Mouse (Mus musculus) adrenal gland, postnatal 0 days (tissue): ENCODE measurements around the gene Ncam1. TPM values are rescaled to one million over a fixed set of nuclear protein-coding genes. Genes with fewer than 3 reads are reported as not detected.

Source experiments
- polyA plus RNA-seq: library from polyadenylated mRNA; unstranded; fragments of >200 nt; fragmentation: Nextera tagmentation; extraction: Ambion mirVana; gene quantifications from 2 replicates; pipeline ENCODE4 v1.2.1, GENCODE M21; 2015

Ncam1 gene
- 60.7 and 146 TPM in 2 replicates for polyA plus RNA-seq

DNA sequence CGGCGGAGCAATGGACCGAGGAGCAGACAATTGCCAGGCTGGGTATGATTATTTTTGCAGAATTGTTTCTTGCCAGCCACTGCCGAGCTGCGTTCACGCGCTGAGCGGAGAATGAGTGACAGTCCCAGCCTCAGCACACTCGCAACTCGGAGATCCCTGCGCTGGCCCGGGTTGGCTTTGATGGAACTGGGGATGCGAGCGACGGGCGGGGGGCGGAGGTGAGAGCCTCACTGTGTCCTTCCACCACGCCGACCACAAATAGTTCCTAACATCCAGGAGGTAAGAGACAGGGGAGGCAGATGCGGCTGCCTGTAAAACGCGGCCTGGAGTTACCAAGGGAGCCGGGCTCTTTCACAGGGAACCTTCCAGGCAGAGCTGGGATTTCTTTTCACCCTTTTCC lies at the start of gene Ncam1:
Gene Ncam1 (minus strand): TSS at position 120 of the 400 bp plus-strand sequence.

GRCm38 (mm10) chr9:49485892-49486311 lies 312.8 kb downstream of the Ncam1 start, which contains the start of gene Ttc12:
Gene Ttc12, minus strand, starts transcription at chr9:49486225.

